Mouse (Mus musculus) lung, adult 2 months (tissue): Measurements from ENCODE around the gene Usp6nl.

Experiments used
- CTCF ChIP-seq: fragments of 200-500 bp; IDR thresholded peaks from 2 replicates; pipeline ENCODE4 v1.5.1; 2011; ENCODE audit warnings: mild to moderate bottlenecking, low read length, control low read depth; ENCODE audit not compliant: insufficient read depth
- POLR2A ChIP-seq: fragments of 200-500 bp; IDR thresholded peaks from 2 replicates; pipeline ENCODE4 v1.6.1; 2011; ENCODE audit warnings: low read depth, mild to moderate bottlenecking, control low read depth, low read length, borderline replicate concordance; ENCODE audit errors: extremely low read depth

DNA sequence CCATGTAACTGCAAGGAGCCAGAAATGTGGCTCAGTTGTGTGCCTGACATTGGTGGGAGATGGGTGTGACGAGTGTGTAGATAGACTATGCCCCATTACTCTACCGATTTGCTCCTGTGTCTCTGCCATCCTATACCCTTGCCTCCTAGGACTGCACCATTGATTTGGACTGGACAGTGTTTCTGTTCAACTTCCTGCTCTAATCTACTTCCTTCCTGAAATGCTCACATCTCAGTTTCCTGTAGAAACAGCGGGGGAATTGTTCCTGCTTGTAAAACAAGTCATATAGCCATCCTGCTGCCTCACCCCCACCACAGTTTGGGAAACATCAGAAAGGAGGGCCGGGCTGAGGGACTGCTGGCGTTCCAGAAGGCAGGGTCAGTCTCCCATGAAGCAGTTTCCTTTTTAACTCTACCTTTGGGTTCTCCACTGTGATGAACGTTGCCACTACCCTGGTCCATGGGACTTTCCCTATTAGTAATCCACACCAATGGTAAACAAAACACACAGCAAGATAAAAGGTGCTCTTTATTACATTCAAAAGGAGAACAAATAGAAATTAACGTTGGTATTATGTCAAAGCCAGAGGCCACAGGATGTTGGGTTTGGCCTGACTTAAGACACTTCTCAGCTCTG lies 27.4 kb upstream of the Usp6nl start:
- TF ChIP-seq CTCF (no peak), POLR2A (no peak)
